Mouse (Mus musculus) megakaryocyte, adult 5-6 weeks (primary cell): ENCODE measurements around the gene Bud31. TPM values are rescaled to one million over a fixed set of nuclear protein-coding genes. Genes with fewer than 3 reads are reported as not detected.
"Not testable (repeated sequence)": the region's sequence is repeated elsewhere in the genome, so short reads cannot be mapped to it uniquely, and the experiment has no call there.

ENCODE experiments used
- ATAC-seq: 2 replicates; pipeline ENCODE4 v1.8.0; 2016; ENCODE audit warnings: mild to moderate bottlenecking, inconsistent platforms; ENCODE audit not compliant: poor library complexity, severe bottlenecking
- total RNA-seq, 2 experiments: library from RNA; stranded (forward) in 1 of 2; stranded (reverse) in 1 of 2; fragments of 153-499, 151-499 nt in 1 of 2; fragments of 221-1000, 200-1000 nt in 1 of 2; gene quantifications; 2 replicates each; pipeline versions ENCODE4 v1.2.3 to v1.2.4; 2015 to 2017

Bud31 gene
- total RNA-seq, 2 experiments from 2014 or later: 179 to 217 TPM

GRCm38 (mm10) chr5:145123396-145123795 lies 16.8 kb upstream of the Bud31 start:
- no peak for ATAC-seq

GRCm38 (mm10) chr5:145126580-145126979 lies 13.6 kb upstream of the Bud31 start:
- no peak for ATAC-seq

DNA sequence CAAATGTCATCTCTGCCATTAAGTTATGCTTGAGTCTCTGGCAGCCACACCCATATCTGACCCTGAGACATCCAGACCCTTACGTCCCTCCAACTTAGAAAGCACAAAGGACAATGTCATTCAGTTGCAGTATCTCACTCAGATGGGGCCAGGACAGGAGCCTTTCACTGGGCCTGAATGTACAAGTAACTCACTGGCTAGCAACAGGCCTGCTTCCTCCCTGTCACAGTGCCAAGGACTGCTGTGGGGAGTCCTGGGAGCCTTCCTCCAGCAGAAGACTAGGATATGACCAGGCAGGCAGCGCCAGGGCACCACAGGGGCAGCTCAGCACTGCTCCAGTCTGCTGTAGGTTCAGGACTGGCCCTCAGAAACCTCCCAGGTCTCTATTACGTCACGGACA lies 11.0 kb upstream of the Bud31 start:
- ATAC-seq: no peak

DNA sequence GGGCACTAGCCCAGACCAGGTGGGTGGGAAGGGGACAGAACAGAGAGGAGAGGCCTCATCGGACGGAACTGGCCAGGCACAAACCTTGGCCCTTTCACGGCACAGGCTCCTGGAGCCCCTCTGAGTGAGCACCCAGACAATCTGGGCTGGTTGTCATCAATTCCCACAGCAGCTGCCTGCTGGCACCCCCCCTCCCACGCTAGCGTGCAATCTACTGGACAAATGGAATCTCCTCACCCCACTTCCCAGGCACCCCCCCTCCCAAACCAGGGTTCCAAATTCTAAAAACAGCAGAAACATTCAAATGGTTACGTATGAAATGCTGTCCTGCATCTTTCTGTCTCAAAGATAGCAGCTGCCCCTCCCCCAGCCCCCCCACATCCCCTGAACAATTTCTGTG lies 10.4 kb upstream of the Bud31 start:
- ATAC-seq: not testable (repeated sequence)

DNA sequence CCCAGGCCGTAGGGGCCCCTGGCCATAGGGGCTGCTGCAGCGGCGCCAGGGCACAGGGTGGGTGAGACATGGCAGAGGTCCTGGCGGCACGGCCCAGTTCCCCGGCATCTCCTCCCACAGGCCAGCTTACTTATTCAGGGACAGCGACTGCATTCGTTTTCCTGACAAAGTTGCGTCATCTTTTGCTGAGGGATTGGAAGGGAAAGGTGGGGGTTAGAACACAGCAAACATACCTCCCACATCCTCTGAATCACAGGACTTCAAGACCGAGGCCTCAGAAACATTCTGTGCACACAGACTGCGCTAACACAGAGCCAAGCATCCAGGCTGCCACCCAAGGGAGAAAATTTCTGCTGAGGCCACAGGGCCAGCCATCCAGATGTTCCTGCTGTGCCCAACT lies 10.0 kb upstream of the Bud31 start:
- ATAC-seq: no peak

- ATAC-seq: peak; percentile 22; the same call in 1 of the 2 replicates
Observed at GRCm38 (mm10) chr5:145130995-145131394, 9.2 kb upstream of the Bud31 start.

DNA sequence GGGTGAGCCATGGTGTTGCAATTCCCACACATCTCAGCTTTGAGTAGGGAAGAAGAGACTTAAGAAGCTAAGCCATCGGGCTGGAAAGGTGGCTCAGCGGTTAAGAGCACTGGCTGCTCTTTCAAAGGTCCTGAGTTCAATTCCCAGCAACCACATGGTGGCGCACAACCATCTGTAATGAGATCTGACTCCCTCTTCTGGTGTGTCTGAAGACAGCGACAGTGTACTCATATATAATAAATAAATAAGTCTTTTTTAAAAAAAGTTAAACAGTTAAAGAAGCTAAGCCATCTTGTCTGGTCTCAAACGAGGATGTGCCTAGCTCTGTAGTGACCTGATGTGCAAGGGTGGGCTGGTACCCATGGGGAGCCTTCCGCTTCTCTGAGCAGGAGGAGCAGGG lies 6.9 kb upstream of the Bud31 start:
- not testable (repeated sequence) for ATAC-seq

GRCm38 (mm10) chr5:145138836-145139235 lies 1.3 kb upstream of the Bud31 start:
- ATAC-seq: no peak

- ATAC-seq: peak; percentile 11
Observed at GRCm38 (mm10) chr5:145140611-145141010, 449 bp downstream of the Bud31 start.

DNA sequence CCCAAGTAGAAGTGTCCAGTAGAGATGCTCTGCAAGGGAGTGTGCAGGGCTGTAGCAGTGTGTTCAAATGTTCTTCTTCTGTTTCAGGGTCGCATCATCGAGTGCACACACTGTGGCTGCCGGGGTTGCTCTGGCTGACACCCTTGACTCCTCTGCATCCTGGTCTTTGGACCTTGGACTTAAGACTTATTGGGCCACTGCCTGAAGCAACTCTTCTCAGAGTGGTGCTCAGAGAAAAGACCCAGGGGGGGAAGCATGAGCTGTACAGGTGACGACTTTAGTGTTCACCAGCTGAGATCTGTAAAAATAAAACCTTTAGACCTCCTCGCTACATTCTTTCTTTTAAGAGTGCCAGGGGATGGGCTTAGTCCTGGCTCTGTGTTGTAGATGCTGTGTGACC lies 7.6 kb downstream of the Bud31 start:
- no peak for ATAC-seq

DNA sequence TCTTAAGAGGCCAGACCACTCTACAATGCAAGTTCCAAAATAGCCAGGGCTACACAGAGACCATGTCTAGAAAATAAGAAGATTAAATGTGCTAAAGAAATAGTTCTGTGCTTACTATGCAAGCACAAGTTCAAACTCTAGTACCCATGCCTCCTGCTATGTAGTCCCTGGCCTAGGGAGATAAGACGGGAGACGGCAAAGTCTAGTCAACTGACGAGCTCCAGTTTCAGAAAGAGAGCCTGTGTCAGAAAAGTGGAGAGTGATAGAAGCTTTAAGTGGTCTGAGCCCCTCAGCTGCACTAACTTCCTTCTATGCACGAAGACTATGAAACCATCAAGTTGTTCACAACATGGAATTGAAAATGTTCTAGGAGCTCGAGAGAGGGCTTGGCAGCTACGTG lies 9.1 kb downstream of the Bud31 start:
- no peak for ATAC-seq

DNA sequence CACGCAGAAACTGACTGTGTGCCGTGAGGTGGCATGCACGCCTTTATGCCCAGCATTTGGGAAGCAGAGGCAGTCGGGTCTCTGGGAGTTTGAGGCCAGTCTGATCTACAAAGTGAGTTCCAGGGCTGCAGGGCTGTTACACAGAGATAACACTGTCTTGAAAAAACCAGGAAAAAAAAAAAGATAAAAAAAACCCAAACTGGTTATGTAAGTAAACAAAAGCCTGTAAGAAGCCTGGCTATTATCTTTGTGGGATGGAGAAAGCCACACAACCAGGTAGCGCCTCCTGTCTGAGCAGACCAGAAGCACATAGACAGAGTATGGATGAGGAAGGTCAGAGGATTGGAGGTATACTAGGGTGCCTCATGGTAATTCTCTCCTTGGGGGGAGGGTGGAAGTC lies 12.5 kb downstream of the Bud31 start:
- no peak for ATAC-seq

DNA sequence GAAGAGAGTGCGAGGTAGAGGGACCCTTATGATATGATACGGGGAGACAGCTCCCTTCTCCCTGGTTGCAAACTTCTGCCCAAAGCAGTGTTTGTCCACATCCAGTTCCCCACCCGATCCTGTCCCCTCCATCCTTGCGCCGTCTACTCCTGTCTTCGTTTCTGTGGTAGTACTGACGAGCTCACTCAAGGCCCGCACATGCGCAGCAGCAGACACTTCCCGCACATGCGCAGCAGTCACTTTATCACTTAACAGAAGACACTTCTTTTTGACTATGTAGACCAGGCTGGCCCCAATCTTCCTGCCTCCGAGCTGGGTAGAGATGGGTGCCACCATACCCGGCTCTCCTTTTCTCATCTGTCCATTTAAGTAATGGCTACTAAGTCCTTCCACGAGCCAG lies 21.2 kb downstream of the Bud31 start:
- ATAC-seq: no peak

GRCm38 (mm10) chr5:145164710-145165109 lies 24.5 kb downstream of the Bud31 start:
- ATAC-seq: no peak

DNA sequence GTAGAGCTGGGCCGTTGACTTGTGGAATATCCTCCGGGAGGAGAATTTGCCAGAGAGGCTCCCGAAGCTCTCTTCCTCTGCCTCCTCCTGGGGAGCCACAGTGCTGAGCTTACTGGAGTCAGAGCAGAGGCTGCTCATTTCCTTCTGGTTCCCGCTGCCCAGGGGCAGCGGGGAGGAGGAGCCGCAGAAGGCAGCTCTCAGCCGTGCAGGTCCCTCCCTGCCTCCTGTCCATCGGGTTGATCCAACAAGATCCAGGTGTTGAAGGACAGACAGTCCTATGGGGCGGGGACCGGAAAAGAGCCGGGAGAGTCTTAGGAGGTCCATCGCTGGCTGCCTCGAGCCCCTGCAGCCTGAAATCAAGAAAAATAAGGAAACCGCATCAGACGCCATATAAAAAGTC lies 25.0 kb downstream of the Bud31 start:
- ATAC-seq: no peak

DNA sequence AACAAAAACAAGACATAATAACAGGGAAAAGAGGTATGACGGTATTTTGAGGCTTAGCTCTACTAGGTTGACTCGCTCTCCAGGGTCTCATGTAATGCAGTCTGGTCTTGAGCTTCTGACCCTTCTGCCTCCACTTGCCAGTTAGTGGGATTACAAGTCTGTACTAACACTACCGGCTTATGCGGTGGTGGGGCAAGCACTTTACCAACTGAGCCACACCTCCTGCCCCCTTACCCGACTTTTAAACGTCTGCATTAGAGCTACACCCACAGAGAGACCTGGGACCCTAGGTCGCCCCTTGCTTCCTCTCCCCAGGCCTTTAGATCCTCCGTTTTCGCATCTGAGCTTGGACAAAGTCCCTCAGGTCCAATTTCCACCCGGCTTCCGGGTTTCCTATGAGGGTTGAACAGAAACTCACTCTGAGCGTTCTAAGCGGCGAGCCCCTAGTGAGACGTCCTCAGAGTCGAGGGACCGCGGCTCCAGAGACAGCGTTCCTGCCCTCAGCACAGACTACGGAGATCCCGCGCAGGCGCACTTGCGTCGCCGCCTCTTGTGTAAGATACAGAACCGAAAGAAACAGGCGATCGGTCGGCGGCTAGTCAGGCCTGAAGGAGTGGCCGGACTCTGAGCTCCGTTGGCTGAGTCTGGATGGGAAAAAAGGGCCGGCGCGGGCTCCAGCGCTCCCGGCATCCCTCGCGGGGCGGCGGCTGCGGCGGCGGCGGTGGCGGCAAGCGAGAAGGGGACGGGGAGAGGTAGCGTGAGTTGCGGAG lies 26.6 kb downstream of the Bud31 start, which contains the start of the genes Ptcd1 and Cpsf4:
Gene Ptcd1 (minus strand): TSS at position 573 of the 770 bp plus-strand sequence.
Gene Cpsf4 (plus strand): TSS at position 678 of the 770 bp plus-strand sequence.
- ATAC-seq: peak; percentile 97

GRCm38 (mm10) chr5:145167306-145167661 lies 27.1 kb downstream of the Bud31 start:
- no peak for ATAC-seq

GRCm38 (mm10) chr5:145178461-145178980 lies 38.4 kb downstream of the Bud31 start:
- peak; percentile 34; the same call in 1 of the 2 replicates for ATAC-seq

DNA sequence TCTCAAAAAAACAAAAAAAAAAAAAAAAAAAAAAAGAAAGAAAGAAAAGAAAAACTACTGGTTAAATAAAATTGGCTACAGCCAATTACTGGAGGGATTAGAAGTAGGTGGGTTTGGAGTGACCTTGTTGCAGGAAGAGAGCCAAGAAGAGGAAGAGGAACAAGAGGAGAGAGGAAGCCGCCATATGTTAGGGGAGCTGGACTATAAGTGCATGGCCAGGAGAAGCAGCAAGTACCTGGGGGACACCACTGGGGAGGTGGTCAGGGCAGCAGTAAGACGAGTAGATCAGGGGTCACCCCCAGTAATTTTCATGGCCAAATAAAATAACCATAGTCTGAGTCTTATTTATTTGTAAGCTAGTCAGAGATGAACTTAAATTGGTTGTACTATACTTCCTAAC lies 45.1 kb downstream of the Bud31 start:
- 0 out of 2 replicates have a peak, but pooled peaks have one; percentile 28 for ATAC-seq

DNA sequence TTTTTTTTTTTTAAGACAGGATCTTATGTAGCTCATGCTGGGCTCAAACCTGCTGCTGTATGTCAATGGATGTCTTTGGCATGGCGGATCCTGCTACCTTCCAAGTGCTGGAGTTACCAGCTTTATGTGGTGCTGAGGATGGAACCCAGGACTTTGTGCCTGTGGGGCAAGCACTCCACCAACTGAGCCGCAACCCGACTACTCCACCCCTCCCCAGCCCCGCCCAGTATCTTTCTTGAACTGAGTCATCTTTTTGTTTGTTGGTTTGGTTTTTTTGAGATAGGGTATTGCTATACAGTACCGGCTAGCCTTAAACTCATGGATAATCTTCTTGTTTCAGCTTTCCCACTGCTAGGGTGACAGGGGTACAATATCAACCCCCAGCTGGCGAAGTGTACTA lies 49.3 kb downstream of the Bud31 start:
- no peak for ATAC-seq

DNA sequence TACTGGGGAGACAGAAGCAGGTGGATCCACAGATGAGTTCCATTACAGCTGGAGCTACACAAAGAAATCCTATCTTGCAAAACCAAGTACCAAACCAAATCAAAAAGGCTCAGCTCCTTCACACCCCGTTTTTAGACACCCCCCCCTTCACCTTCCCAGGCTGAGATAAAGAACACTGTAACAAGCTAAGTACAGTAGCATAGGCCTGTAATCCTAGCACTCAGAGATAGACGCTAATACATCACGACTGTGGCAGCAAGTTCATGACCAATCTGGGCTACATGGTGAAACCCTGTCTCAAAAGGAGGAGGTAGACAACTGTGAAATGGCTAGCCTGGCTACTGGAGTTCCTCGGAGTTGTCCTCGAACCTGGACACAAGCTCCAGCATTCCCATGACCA lies 50.2 kb downstream of the Bud31 start:
- no peak for ATAC-seq
